Mouse (Mus musculus): ENCODE measurements at regions not wholly inside any gene's neighbourhood (a gene's known extent, or its start where the extent isn't known, plus 50 kb on each side); places are given as distances from the start of the nearest gene placed in this dataset.

DNA sequence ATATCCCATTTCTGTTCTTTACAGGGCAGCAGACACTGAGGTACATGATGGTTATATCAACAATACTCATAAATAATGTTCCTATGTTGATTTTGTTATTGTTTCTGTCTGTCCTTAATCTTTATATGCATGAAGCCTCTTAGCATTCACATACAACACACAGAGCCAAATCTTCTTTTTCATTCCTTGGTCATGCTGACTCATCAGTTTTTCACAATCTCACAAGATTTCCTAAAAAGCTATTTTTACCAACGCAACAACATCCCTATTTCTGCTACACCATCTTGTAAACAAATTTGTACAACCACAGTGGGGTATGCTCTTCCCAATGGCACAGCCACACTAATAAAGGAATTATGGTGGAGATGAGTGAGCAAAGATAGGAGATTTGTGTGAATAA is 555.1 kb downstream of the Trib2 start:
- no peak for TF ChIP-seq POLR2A (IDR thresholded peaks at IDR 0.05; ENCODE audit: low read depth, low read length)
- TF ChIP-seq CTCF (conservative IDR thresholded peaks at IDR 0.05 in 1 of 2, IDR thresholded peaks at IDR 0.05 in 1 of 2; ENCODE audit: low read depth in 2 of 2, low read length in 2 of 2) = no peak
- TF ChIP-seq NELFE (IDR thresholded peaks at IDR 0.05; ENCODE audit: low read depth, low read length) = no peak
